Mouse (Mus musculus): ENCODE data around the gene 9130213A22Rik.
A peak's percentile ranks its signal among the peaks of the same experiment; 100 is the strongest.
"Not testable (repeated sequence)": the region's sequence is repeated elsewhere in the genome, so short reads cannot be mapped to it uniquely, and the experiment has no call there.

9130213A22Rik gene

GRCm38 (mm10) chr11:69093856-69094255 lies 28.5 kb downstream of the 9130213A22Rik start:
- DNase-seq (ENCODE audit: low spot score), result not testable (repeated sequence)

GRCm38 (mm10) chr11:69092871-69093270 lies 29.5 kb downstream of the 9130213A22Rik start:
- DNase-seq (ENCODE audit: low spot score), result no peak

DNA sequence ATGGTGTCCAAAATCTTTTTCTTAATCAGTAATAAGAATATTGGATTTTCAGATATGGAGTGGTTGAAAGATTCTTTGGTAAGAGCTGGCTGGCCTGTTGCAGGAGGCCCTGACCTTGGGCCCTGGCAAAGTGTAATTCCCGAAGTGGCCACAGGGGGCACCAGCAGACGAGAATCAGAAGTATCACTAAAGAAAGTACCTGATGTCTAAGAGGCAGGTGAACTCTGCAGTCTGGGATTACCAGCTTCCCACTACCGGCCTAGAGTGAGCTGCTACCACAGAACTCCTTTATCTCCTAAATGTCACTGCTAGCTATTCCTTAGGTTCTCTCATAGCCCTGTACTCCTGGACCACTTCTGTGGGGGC lies 30.0 kb downstream of the 9130213A22Rik start:
- peak; percentile 80 for DNase-seq (ENCODE audit: low spot score)

DNA sequence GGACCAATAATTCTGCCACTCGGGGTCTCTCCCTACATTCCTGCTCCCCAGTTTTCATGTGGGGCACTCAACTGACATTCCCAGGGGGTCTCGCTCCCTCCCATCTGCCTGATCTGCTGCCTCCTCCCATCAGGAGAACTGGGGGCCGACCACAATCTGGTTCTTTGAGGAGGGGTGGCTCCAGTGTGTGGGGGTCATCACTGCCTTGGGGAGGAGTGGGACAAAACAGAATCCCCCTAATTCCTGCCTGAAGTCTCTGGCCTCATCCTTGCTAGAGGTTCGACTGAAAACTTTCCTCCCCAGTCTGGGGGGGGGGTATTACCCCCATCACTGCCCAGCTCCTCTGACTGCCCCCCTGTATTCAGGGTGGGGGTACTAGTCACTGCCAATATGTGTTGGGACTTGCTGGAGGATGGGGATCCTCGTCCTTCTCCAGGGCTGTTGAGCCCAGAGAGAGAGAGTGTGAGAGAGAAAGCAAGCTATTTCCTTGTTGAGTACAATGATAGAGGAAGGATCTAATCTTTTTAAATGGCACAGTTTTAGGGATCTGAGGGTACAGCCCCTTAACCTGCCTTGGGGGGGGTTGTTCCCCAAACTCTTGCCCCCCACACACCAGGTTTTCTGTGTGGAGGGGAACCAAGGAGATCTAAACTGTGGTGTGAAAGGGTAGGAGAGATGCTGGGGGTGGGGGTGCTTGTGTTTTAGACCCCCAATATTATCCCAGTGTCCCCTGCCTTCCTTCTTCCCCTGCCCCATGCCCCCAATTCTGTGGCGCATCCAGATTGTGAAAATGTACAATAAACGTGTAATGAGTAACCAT lies 30.6 kb downstream of the 9130213A22Rik start:
- no peak for DNase-seq (ENCODE audit: low spot score)

DNA sequence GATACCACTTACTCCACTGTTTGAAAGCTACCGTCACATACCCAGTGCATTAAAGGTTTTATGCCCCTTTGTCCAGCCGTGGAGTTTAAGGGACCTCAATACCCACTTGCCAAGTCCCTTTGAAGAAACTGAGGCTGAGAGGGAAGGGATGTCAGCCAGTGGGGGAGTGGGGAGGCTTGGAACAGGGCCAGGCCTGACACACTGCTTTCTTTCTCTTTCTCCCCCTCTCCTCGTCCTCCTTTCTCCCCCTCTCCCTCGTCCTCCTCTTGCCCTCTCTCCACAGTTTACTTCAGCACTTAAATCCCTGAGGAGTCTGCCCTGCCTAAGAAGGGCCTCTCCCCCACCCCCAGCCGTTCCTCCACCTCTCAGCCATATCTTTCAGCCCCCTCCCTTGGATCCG lies 32.0 kb downstream of the 9130213A22Rik start:
- DNase-seq (ENCODE audit: low spot score), result no peak

GRCm38 (mm10) chr11:69089616-69090290 lies 32.6 kb downstream of the 9130213A22Rik start:
- no peak for DNase-seq (ENCODE audit: low spot score)

DNA sequence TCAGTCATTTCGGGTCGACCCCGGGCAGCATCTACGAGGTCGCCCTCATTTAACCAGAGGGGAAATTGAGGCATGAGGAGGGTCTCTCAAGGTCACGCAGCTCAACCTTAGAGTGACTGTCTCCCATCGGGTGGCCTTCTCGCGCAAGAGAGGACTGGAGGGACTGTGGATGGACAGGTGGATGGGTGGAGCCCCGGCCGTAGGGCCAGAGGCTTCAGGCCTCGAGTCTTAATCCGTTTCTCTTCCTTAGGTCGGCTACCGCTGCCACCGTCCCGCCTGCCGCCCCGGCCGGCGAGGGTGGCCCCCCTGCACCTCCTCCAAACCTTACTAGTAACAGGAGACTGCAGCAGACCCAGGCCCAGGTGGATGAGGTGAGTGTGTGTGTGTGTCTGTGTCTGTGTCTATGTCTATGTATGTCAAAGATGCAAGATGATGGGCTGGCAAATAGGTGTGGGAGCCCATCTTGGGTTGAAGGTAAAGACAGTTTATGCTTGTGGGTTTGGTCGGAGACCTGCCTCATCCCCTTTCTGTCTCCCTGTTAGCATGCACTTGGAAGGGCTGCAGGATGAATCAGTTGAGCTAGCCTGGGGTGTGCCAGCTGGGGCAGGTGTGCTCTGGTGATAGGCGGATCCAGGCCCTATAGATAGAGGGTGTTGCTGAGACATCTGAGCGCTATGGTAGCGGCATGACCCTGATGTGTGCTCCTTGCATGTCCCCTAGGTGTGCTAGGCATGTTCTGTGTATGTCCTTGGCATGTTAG lies 33.4 kb downstream of the 9130213A22Rik start:
- DNase-seq (ENCODE audit: low spot score), result no peak

GRCm38 (mm10) chr11:69088103-69088855 lies 34.1 kb downstream of the 9130213A22Rik start, which contains the start of gene Vamp2:
Vamp2 (plus strand) TSS chr11:69088490.
- peak; percentile 94 for DNase-seq (ENCODE audit: low spot score)

DNA sequence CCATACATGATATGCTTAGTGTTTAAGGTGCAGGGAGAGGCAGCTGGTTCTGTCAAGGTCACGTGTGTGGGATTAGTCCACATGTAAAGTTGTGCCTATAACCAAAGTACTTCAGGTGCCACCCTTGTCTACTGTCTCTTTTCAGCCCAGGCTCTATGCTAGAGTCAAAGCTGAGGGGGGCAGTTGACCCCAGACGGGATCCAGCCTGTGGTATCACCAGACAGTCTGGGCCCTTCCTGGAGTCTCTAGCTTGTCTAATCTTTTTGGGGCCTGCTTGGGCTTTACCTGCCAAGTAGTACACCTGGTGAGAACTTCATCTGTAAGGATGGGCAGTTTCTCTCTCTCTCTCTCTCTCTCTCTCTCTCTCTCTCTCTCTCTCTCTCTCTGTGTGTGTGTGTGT lies 34.8 kb downstream of the 9130213A22Rik start:
- DNase-seq (ENCODE audit: low spot score), result no peak

DNA sequence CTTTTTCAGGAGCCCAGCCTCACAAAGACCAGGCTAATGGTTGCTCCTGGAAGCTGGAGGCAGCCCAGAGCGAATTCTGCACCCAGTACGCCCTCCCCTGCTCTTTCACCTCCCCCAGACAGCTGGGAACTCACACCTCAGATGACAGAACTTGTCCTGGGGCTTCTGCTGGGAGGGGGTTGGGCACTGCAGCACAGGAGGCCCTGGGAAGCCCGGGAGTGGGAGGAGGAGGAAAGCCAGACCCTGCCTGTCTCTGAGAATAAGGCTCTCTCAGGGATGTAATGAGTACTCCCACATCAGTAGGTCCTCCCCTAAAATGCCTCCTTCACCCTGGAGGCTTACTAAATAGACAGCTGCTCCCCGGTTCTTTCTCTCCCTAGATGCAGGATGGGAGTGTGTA lies 35.3 kb downstream of the 9130213A22Rik start:
- DNase-seq (ENCODE audit: low spot score), result no peak

GRCm38 (mm10) chr11:69086390-69086789 lies 36.0 kb downstream of the 9130213A22Rik start:
- DNase-seq (ENCODE audit: low spot score), result no peak

- DNase-seq (ENCODE audit: low spot score), result no peak
Observed at GRCm38 (mm10) chr11:69085608-69086007, 36.8 kb downstream of the 9130213A22Rik start.

DNA sequence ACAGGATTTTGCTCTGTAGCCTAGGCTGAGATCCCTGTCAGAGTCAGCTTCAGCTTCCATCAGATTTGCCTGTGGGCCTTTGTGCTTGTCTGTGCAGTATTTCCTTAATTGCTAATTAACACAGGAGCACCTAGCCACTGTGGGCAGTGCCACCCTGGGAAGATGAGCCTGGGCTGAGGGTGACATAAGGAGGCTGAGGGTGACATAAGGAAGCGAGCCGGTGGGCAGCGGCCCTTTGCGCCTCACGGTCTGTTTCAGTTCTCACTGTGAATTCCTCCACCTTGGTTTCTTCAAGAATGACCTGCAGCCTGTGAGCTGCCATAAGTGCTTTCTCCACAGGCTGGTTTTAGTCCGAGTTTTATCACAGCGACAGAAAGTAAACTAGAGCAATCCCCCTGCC lies 40.8 kb downstream of the 9130213A22Rik start:
- no peak for DNase-seq (ENCODE audit: low spot score)

DNA sequence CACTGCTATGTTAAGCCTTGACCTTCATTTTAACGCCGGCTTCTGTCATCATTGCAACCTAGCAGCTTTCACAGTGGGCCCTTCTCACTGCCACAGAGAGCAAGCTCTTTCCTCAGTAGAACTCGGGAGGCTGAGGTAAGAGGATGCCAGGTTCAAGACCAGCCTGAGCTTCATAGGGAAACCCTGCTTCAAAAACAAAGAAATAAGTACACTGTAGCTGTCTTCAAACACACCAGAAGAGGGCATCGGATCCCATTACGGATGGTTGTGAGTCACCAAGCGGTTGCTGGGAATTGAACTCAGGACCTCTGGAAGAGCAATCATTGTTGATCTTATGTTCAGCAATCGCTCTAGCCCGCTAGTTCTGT lies 41.5 kb downstream of the 9130213A22Rik start:
- DNase-seq (ENCODE audit: low spot score), result no peak

- DNase-seq (ENCODE audit: low spot score), result no peak
Observed at GRCm38 (mm10) chr11:69080102-69080854, 42.1 kb downstream of the 9130213A22Rik start.

DNA sequence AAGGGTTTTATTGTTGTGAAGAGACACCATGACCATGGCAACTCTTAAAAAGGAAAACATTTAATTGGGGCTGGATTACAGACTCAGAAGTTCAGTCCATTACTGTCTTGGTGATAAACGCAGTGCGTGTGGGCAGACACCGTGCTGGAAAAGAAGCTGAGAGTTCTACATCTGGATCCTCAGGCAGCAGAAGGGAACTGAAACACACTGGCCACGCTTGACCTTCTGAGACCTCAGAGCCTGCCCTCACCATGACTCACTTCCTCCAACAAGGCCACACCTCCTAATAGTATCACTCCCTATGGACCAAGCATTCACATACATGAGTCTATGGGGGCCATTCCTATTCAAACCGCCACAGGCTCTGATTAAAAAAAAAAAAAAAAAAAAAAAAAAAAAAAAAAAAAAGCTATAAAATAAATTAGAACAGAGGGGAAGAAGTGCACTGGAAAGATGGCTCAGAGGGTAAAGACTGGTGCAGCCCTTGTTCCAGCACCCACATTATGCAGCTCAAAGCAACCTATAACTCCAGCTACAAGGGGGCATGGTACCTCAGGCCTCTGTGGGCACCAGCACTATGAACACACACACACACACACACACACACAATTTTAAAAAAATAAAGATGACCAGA lies 43.5 kb downstream of the 9130213A22Rik start:
- peak; percentile 49 for DNase-seq (ENCODE audit: low spot score)

GRCm38 (mm10) chr11:69078041-69078440 lies 44.3 kb downstream of the 9130213A22Rik start:
- no peak for DNase-seq (ENCODE audit: low spot score)

DNA sequence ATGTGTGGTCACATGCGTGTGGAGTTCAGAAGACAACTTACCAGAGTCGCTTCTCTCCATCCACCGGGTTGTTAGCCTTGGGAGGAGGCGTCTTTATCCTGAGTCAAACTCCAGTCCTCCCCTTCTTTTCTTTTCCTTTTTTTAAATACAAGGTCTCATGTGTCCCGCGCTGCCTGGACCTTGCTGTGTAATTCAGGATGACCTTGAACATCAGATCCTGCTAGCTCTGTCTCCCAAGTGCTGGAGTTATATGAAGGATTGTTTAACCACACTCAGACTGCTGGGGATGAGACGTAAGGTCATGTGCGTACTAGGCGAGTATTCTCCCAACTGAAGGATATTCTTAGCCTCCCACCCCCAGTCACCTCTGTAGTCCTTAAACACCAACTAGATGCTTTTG lies 45.1 kb downstream of the 9130213A22Rik start:
- no peak for DNase-seq (ENCODE audit: low spot score)

- DNase-seq (ENCODE audit: low spot score), result no peak
Observed at GRCm38 (mm10) chr11:69076572-69076971, 45.8 kb downstream of the 9130213A22Rik start.

DNA sequence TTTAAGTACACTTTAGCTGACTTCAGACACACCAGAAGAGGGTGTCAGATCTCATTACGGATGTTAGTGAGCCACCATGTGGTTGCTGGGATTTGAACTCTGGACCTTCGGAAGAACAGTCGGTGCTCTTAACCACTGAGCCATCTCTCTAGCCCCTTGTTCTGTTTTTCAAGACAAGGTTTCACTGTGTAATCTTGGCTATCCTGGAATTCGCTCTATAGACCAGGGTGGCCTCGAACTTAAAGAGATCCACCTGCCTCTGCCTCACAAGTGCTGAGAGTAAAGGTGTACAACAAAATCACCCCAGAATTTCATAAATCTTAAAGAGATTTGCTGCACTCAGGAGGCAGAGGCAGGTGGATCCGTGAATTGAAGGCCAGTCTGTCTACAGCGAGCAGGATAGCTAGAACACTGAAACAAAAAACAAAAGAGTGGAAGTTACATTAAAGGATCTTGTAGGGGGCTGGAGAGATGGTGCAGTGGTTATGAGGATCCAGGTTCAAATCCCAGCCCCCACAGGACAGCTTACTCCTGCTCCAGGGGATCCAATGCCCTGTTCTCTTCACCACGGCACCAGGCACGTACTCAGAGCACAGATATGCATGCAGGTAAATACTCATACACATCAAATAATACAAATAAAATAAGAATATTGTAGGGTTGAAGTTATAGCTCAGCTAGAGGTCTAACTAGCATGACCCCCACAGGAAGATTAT lies 46.5 kb downstream of the 9130213A22Rik start:
- DNase-seq (ENCODE audit: low spot score), result peak; percentile 60

All from embryo, embryonic 10 days (tissue).